Mouse (Mus musculus): Measurements from ENCODE around the gene Pheta2. TPM values are rescaled to one million over a fixed set of nuclear protein-coding genes. Genes with fewer than 3 reads are reported as not detected.

Gene Pheta2
- polyA plus RNA-seq, 1 experiment from 2014 or later, result 1.9 TPM

DNA sequence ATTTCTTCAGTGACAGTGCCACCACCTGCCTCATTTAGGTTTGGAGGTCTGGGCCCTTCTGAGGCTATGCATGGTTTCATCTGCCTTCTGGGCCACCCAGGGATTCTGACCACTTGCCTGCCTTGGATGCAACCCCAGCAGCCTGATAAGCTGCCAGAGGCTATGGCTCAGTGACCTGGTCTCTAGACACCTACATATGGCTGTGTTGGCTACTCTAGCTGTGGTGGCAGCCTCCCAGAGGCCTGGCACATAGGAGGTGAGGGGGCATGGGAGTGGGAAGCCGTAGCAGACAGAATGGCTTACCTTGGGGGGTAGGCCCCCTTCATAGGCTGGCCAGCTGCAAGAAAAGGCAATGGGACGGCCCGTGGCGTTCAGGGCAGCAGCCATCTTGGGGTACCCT, 3.5 kb upstream of the Pheta2 start:
- no peak for ATAC-seq (ENCODE audit: low FRiP score, low read depth)
- 91% methylated on average over 4 of the region's 4 CpGs for WGBS

DNA sequence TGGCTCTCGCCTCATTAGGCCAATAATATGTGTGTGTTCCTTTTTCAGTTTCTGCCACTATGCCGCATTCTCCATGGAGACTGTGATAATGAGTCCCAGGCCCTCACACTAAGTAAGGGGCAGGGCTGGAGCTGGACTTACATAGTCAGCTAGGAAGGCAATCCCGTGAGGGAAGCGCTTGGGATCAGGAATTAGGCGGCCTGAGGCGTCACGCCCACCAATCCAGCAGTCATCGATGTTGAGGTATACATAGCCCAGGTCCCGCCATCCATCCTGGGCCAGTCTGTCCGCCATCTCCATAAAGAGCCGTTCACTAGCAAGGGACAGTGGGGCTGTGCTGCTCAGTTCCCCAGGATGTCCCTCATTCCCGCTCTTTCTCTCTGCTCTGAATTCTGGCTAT, 2.1 kb upstream of the Pheta2 start:
- Histone ChIP-seq H3K9ac (no peak overlapping the region), H3K9me3 (no peaks in the 10 kb centered on the region), H3K4me1 (replicated peaks) (peaks cover 28% of the 10 kb centered on the region), H3K4me2 (no peak overlapping the region), H3K36me3 (peaks cover 7% of the 10 kb centered on the region; the same call in 1 of the 2 replicates), H3K27me3 (peaks cover 14% of the 10 kb centered on the region), H3K27ac (replicated peaks) (no peak overlapping the region), H3K4me3 (no peak overlapping the region)
- no peak for ATAC-seq (ENCODE audit: low FRiP score, low read depth)
- WGBS, result 65% methylated on average over 12 of the region's 12 CpGs

More for the DNA sequence above, 3.5 kb upstream of the Pheta2 start:
- Histone ChIP-seq H3K27me3 (peaks cover 5% of the 10 kb centered on the region; the same call in 1 of the 2 replicates), H3K9me3 (no peaks in the 10 kb centered on the region), H3K36me3 (peaks cover 7% of the 10 kb centered on the region; the same call in 1 of the 2 replicates), H3K27ac (replicated peaks) (no peak overlapping the region), H3K4me1 (replicated peaks) (peaks cover 24% of the 10 kb centered on the region), H3K9ac (0 out of 2 replicates have a peak overlapping the region, but pooled peaks have one; percentile 18), H3K4me2 (no peak overlapping the region), H3K4me3 (no peak overlapping the region)

DNA sequence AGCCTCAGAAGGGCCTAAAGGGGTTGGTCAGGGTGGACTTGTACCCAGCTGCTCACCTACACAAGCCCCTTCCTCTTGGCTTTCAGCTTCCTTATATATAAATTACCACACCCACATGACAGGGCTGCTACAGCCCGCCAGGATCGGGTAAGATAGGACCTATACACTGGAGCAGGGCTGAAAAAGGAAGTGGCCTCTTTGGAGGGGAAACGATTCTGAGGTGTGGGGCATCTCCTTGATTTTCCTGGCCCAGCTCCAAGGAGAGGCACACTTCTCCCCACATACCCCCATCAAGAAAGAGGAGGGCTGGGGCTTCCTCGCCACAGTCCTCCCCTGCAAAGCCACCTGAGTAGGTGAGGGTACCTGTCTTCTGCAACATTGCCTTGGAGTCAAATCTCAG, 867 bp upstream of the Pheta2 start:
- ATAC-seq (ENCODE audit: low FRiP score, low read depth), result 0 out of 2 replicates have a peak, but pooled peaks have one; percentile 12
- WGBS, result 57% methylated on average over 4 of the region's 4 CpGs

DNA sequence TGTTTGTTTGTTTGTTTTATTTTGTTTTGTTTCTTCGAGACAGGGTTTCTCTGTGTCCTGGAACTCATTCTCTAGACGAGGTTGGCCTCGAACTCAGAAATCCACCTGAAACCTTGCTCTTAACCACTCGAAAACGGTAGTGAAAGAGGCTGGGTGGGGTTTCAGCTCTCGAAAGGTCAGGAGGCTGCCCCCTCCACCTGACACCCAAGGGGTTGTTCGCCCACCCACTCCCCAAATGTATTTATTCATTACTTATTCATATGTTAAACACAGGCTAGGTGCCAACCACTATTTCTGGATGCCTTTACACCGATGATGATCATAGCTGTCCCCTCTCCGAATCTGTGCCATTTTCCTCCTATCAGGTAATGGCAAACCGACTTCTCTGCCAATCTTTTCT, 408 bp downstream of the Pheta2 start:
- H3K9me3 ChIP-seq, result no peaks in the 10 kb centered on the region
- H3K4me2 ChIP-seq, result peak overlapping the region; percentile 76
- H3K36me3 ChIP-seq, result peaks cover 6% of the 10 kb centered on the region; the same call in 1 of the 2 replicates
- no peak for ATAC-seq (ENCODE audit: low FRiP score, low read depth)
- 59% methylated on average over 10 of the region's 10 CpGs for WGBS
- H3K4me1 ChIP-seq (replicated peaks), result peaks cover 28% of the 10 kb centered on the region
- peaks cover 14% of the 10 kb centered on the region for H3K27me3 ChIP-seq
- peak overlapping the region; percentile 68 for H3K4me3 ChIP-seq
- 0 out of 2 replicates have a peak overlapping the region, but pooled peaks have one; percentile 63 for H3K27ac ChIP-seq (replicated peaks)
- H3K9ac ChIP-seq, result peak overlapping the region; percentile 63

More for the DNA sequence above, 867 bp upstream of the Pheta2 start:
- peaks cover 14% of the 10 kb centered on the region for H3K27me3 ChIP-seq
- peak overlapping the region; percentile 63 for H3K9ac ChIP-seq
- H3K36me3 ChIP-seq, result peaks cover 7% of the 10 kb centered on the region; the same call in 1 of the 2 replicates
- H3K4me3 ChIP-seq, result peak overlapping the region; percentile 68
- no peaks in the 10 kb centered on the region for H3K9me3 ChIP-seq
- H3K4me2 ChIP-seq, result peak overlapping the region; percentile 76
- peaks cover 28% of the 10 kb centered on the region for H3K4me1 ChIP-seq (replicated peaks)
- H3K27ac ChIP-seq (replicated peaks), result no peak overlapping the region

DNA sequence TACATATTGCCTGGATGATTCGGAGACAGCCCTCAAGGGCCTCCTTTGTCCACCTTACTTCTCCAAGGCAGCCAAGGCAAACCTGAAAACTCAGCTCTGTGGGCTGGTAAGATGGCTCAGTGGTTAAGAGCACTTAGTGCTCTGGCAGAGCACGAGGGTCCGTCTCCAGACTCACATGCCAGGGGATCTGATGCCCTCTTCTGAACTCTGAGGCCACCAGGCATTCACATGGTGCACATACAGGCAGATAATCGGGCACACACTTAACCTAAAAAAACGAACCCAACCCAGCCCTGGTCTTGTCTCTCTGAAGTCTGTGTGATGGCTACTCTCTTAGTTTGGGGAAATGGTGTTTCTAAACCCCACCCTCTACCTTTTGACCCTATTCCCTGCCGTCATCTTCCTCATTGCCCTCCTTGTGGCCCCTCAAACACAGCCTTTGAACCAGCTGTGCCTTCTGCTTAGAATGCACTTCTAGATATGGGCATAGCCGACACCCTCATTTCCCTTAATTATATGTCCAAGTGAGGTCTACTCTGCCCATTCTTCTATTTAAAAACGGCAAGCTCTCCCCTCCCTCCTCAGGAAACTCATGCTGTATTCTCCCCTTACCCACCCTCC, 1.0 kb downstream of the Pheta2 start:
- no peak overlapping the region for H3K4me2 ChIP-seq
- H3K9me3 ChIP-seq, result no peaks in the 10 kb centered on the region
- no peak overlapping the region for H3K9ac ChIP-seq
- no peak overlapping the region for H3K27ac ChIP-seq (replicated peaks)
- peaks cover 28% of the 10 kb centered on the region for H3K4me1 ChIP-seq (replicated peaks)
- 75% methylated on average over 8 of the region's 8 CpGs for WGBS
- no peak overlapping the region for H3K4me3 ChIP-seq
- H3K36me3 ChIP-seq, result peaks cover 4% of the 10 kb centered on the region; the same call in 1 of the 2 replicates
- no peak for ATAC-seq (ENCODE audit: low FRiP score, low read depth)
- H3K27me3 ChIP-seq, result peaks cover 14% of the 10 kb centered on the region

DNA sequence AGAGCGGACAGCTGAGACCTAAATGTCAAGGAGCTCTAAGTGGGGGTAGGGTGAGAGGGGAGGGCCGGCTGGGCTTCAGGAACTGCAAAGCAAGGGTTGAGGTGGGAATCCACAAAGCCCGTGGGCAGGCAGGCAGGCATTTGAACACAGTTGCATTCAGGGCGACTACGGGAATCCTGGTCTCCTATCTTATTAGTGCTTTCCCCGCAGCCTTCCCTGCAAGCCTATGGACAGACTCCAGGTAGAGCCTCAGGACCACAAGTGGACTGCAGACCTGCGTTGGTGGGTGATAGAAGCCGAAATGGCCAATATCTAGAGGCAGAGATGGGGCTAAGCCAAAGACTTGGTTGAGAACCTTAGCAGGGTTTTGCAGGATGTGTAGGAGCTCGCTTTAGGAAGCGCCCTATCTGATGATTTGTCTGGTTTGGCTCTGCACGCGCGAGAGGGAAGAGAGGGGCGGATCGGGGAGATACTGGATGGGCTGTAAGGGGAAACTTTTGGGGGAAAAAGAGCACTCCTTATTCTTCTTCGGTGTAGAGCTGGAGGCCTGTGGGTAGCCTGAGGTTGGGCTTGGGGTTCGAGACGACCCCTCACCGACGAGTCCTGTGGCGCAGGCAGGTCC, 1.8 kb downstream of the Pheta2 start:
- peak overlapping the region; percentile 54 for H3K4me2 ChIP-seq
- no peak overlapping the region for H3K27ac ChIP-seq (replicated peaks)
- no peaks in the 10 kb centered on the region for H3K9me3 ChIP-seq
- peak overlapping the region; percentile 26 for H3K4me3 ChIP-seq
- peaks cover 14% of the 10 kb centered on the region for H3K27me3 ChIP-seq
- 44% methylated on average over 21 of the region's 21 CpGs for WGBS
- no peaks in the 10 kb centered on the region for H3K36me3 ChIP-seq
- H3K9ac ChIP-seq, result 0 out of 2 replicates have a peak overlapping the region, but pooled peaks have one; percentile 23
- peaks cover 28% of the 10 kb centered on the region for H3K4me1 ChIP-seq (replicated peaks)
- no peak for ATAC-seq (ENCODE audit: low FRiP score, low read depth)

DNA sequence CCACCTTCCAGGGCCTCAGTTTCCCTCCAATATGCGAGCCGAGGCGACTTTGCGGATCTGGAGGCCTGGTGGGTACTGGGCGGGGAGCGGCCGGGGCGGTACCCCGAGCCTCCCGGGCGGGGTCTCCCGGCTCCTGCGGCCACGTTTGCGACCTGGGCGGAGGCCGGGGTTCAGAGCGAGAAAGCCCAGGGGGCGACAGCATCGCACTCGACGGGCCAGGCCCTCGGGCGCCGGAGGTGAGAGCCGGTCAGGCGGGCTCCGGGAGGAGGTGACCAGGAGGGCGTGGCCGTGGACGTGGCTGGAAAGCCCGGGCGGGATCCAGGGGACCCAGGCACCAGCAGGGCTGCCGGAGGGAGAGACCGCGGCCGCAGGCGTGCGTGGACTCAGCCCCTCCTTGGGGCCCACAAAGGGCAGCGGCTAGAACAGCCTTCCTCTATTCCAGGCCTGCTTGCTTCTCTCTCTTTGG, 2.3 kb downstream of the Pheta2 start:
- Histone ChIP-seq H3K9ac (peak overlapping the region; percentile 23; the same call in 1 of the 2 replicates), H3K4me1 (replicated peaks) (peaks cover 28% of the 10 kb centered on the region), H3K4me2 (peak overlapping the region; percentile 54), H3K27ac (replicated peaks) (no peak overlapping the region), H3K27me3 (peaks cover 14% of the 10 kb centered on the region), H3K9me3 (no peaks in the 10 kb centered on the region), H3K36me3 (no peaks in the 10 kb centered on the region), H3K4me3 (peak overlapping the region; percentile 26)
- WGBS, result 3% methylated on average over 39 of the region's 40 CpGs
- ATAC-seq (ENCODE audit: low FRiP score, low read depth), result no peak

DNA sequence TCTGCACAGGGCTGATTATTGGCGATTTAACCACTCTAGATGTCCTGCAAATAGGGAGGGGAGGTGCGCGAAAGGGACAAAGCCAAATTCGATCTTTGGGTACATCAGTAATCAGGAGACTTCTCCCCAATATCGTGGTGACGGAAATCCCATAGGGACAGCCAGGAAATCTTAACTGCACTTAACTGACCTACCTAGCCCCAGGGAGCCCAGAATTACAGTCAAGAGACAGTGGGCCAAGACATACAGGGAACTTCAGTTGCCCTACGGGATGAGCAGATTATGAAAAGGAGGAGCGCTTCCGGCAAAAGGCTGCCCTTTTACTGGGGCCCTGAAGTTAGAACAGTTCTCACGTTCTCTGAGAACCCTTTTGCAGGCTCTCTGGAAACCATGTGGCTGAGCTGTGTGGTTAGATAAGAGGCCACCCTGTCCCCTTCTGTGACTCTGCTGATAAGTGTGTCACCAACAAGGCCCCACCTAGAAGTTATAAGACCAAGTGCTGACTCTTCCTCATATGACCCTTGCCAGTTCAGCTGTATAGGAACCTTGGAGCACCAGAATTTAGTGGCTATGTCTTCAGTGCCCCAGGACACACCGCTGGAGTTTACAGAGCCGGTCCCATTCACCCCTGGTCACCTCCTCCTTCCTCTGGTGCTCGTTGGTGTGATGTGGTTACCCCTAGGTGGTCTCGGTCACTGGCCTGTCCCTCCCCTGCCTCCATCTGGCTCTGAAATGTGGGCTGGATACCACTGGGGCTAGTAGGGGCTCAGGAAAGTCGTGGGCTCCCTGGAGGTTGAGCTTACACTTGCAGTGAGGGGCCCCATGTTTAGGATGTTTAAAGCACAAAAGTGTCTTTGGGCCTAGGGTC, 3.2 kb downstream of the Pheta2 start:
- Histone ChIP-seq H3K27me3 (peaks cover 14% of the 10 kb centered on the region), H3K4me2 (peak overlapping the region; percentile 54; the same call in 1 of the 2 replicates), H3K9ac (no peak overlapping the region), H3K4me3 (no peak overlapping the region; the same call in 1 of the 2 replicates), H3K4me1 (replicated peaks) (peaks cover 28% of the 10 kb centered on the region), H3K36me3 (no peaks in the 10 kb centered on the region), H3K9me3 (no peaks in the 10 kb centered on the region), H3K27ac (replicated peaks) (no peak overlapping the region)
- ATAC-seq (ENCODE audit: low FRiP score, low read depth), result no peak
- WGBS, result 72% methylated on average over 15 of the region's 15 CpGs

DNA sequence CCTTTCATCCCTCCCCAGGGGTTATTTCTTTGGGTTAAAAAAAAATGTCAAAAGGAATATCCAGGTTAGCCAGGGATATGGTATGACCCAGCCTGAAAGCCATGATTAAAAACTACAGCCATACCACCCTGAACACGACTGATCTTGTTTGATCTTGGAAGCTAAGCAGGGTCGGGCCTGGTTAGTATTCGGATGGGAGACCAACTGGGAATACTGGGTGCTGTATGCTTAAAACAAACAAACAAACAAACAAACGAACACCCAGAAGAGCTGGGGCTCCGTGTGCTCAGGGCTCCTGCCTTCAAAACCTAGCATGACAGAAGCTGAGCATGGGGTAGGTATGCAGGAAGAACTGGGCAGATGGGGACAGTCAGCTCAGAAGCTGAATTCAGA, 3.8 kb downstream of the Pheta2 start:
- Histone ChIP-seq H3K36me3 (no peaks in the 10 kb centered on the region), H3K4me3 (no peak overlapping the region), H3K9me3 (no peaks in the 10 kb centered on the region), H3K4me1 (replicated peaks) (peaks cover 29% of the 10 kb centered on the region), H3K27ac (replicated peaks) (no peak overlapping the region), H3K9ac (no peak overlapping the region), H3K4me2 (no peak overlapping the region), H3K27me3 (peaks cover 14% of the 10 kb centered on the region)
- ATAC-seq (ENCODE audit: low FRiP score, low read depth), result no peak
- WGBS, result 82% methylated on average over 5 of the region's 5 CpGs

DNA sequence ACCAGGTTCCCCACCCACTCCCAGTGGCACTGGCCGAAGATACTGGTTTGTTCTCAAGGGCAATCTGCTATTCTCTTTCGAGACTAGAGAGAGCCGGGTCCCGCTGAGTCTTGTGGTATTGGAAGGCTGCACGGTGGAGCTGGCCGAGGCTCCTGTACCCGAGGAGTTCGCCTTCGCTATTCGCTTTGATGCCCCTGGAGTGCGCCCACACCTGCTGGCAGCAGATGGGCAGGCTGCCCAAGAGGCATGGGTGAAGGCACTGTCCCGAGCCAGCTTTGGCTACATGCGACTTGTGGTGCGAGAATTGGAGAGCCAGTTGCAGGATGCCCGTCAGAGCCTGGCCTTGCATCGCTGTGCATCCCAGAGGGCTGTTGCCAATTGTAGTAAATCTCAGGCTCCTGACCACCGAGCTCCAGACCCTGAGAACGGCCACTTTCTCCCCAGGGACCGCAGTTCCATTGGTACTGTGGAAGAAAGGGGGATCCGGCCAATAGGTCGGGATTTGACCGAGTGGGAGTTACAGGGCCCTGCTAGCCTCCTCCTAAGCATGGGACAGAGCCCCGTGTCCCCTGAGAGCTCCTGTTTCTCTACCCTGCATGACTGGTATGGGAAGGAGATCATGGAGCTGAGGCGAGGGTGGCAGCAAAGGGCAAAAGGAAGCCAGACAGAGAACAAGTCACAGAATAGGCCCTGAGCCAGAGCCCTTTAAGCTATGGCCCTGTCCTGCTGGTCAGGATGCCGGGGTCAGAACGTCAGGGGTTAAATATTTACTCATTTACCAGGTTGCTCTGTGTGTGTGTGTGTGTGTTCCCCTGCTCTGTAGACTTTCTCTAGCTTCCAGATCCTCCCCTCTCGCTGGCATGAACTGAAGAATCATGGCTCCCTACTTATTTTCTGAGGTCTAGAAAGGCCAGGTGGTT, 4.9 kb downstream of the Pheta2 start:
- Histone ChIP-seq H3K36me3 (peaks cover 9% of the 10 kb centered on the region), H3K27ac (replicated peaks) (no peak overlapping the region), H3K4me1 (replicated peaks) (peaks cover 26% of the 10 kb centered on the region), H3K4me2 (no peak overlapping the region), H3K9me3 (no peaks in the 10 kb centered on the region), H3K9ac (no peak overlapping the region), H3K4me3 (no peak overlapping the region), H3K27me3 (peaks cover 14% of the 10 kb centered on the region)
- ATAC-seq (ENCODE audit: low FRiP score, low read depth), result no peak
- WGBS, result 89% methylated on average over 27 of the region's 27 CpGs

DNA sequence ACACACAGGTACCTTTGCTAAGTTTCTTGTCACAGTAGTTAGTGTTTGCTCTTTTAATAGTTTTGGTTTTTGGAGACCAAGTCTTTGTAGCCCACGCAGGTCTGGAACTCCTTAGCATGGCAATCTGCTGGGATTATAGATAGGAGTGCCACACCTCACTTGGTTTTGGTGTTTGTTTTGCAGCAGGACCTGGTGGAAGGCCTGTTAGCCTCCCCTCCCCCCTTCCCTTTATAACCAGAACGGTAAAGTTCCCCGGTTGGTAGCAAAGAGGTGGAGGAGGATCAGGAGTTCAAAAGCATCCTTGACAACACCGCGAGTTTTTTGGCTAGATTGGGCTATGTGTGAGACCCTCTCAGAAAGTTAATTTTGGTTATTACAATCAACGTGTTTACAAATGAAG, 6.2 kb downstream of the Pheta2 start:
- H3K27ac ChIP-seq (replicated peaks), result no peak overlapping the region
- peaks cover 20% of the 10 kb centered on the region for H3K4me1 ChIP-seq (replicated peaks)
- no peak overlapping the region for H3K4me3 ChIP-seq
- peaks cover 12% of the 10 kb centered on the region for H3K27me3 ChIP-seq
- no peaks in the 10 kb centered on the region for H3K9me3 ChIP-seq
- ATAC-seq (ENCODE audit: low FRiP score, low read depth), result no peak
- no peak overlapping the region for H3K4me2 ChIP-seq
- 89% methylated on average over 6 of the region's 6 CpGs for WGBS
- H3K36me3 ChIP-seq, result peaks cover 23% of the 10 kb centered on the region
- H3K9ac ChIP-seq, result no peak overlapping the region
